Mouse (Mus musculus) right cerebral cortex, adult 2 months (tissue): ENCODE measurements at regions not wholly inside any gene's neighbourhood (a gene's known extent, or its start where the extent isn't known, plus 50 kb on each side); places are given as distances from the start of the nearest gene placed in this dataset.

ENCODE experiments used
- DNase-seq, 2 experiments: peaks; one replicate each; pipeline ENCODE4 v3.0.0; 2021 to 2022; ENCODE audit warnings: low spot score in 2 of 2

DNA sequence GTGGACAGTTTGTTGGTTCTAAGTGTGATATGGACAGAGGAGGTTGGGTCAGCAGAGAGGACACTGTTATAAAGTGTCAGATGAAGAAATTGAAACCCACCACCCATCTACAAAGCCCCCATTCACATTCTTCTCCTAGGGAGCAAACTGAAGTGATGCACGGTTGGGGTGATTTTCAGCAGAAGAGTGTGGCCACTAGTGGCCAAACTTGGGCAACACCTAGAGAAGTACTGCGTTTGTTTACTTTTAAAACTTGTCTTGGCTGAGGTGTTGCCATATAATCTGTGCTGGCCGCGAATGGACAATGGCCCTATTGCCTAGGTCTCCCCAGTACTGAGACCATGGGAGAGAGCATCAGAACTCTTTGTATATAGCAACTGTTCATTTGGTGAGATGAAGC is 150.8 kb upstream of the Cox10 start:
- no peak for DNase-seq

DNA sequence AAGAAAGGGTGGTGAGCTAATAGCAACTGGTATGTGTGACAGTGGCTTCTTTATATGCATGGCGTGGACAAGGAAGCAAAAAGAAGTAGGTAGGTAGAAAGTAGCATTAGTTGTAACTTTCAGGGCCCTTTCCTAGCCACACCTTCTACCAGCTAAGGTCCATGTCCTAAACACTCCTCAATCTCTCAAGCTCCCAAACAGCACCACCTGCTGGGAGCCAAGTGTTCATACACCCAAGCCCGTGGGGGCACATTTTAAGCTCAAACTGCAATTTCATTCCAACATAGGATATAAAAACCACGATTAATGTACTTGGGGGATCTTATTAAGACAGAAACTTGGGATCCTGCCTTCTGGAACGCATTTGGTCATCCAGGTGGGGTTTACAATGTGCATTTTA is 141.6 kb upstream of the Cox10 start:
- DNase-seq: no peak

DNA sequence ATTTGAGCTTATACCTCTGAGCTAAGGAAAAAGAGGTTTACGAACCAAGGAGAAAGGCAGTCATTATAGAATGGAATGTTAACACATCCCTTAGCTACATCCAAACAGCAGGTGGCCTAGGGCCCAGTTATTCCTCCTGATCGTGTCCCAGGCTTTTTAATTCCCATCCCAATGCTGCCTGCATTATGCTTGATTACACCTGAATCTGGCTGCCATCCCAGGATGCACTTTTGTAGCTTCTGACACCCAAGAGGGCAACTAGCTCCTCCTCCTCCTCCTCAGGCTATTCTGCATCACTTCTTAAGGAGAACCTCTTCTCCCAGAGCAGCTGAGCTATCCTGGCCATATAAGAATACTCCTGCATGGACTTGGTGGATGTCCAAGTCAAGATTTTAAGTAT is 137.9 kb upstream of the Cox10 start:
- no peak for DNase-seq

DNA sequence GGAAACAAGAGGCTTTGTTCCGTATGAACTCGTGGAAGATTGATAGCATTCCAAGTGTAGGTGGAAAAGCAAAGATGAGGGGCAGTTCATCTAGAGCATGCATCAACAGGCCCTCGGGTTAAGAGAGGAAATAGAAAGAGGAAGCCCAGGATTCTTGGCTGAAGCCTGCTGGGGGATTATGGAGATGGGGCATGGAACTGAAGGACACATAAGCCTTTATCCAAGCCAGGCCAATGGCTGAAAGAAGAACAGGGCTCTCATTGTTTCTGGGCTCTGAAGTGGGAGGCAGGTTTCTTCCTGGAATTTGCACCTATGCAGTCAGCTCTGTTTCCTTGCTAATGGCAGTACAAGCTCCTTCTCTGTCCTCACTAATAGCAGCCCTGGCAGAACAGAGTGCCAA is 131.6 kb upstream of the Cox10 start:
- no peak for DNase-seq

DNA sequence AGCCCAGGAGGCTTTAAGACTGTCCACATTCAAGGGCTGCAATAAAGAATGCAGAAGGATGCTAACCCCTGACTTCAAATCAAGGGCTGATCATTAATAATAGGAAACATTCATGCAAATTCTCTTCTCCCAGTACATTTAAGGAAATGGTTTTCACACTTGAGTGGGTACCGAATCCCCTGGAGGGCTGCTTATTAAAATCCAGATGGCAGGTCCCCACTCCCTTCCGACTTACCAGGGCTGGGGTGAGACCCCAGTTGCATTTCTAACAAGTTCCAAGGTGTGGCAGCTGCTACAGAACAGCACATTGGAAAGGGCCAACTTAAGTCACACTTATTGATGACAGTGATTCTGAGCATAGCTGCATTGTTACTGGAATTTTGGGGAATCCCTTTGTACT is 129.0 kb upstream of the Cox10 start:
- DNase-seq: no peak

DNA sequence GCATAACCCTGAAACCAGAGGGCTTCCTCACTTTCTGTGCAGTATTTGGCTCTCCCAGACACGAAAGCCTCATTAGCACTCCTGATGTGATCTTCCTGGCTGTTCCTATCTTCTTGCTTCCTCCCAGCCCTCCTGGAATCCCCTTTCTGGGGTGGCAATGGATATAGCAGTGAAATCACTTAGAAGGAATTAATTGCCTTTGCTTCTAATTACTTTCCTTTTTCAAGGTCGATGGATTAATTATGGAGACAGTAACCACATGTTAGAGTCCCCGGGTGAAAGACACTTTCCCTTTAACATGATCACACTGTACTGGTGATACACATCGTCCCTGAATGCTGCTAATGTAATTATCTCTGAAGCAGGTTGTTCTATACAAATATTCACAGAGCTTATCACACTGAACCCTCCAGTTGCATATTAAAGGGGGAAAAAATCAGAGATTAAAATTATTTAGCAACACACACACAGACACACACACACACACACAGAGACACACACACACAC is 128.1 kb upstream of the Cox10 start:
- DNase-seq: no peak

DNA sequence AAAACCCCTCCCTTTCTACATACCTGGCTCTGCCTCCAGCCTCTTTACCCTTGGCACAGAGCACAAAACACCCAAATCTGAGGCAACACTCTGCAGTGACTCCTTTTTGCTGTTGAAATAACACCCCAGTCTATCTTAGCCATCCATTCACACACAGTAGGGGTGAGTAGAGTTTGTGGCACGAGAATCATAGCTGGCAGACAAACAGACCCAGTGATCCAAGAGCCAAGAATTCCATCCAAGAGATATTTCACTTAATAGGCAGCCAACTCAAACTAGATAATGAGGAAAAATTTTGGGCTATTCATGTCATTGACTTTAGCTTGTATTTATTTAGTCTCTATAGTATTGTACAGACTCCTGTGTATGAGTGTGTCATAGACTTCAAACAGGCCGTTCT is 126.9 kb upstream of the Cox10 start:
- DNase-seq: no peak

DNA sequence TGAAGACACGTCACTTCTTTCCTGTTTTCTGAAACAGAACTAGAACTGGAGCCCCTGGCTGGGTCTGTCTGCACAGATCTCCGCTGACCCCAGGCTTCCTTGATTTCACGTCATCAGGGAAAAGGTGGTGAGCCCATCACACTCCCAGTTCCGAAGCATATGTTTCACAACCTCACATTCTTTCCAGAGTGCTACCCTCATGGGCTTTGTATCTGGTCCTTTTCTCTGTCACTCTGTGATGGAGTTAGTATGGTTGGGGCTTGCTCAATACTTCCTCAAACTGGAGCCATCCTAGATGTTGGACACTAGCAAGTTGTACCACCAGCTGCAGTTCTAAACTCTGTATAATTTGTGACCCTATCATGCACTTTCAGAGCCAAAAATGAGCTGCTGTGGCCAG is 125.8 kb upstream of the Cox10 start:
- no peak for DNase-seq

DNA sequence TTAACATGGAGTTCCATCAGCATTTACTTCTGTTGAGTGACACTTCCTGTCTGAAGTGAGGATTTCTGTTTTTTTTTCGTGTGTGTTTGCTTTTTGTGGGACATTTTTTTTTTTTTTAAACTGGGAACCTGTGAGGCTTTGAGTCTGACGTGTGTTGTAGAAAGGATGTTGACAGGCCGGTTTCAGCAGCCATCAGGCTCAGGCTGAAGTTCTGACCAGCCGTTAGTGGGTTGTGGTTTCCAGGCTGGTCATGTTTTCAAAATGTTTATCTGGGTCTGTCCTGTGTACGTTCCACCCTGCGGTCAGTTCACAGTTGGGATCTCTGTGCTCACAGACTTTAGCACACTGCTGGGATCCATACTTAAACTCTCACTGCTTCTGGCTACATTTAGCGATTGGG is 125.0 kb upstream of the Cox10 start:
- no peak for DNase-seq

DNA sequence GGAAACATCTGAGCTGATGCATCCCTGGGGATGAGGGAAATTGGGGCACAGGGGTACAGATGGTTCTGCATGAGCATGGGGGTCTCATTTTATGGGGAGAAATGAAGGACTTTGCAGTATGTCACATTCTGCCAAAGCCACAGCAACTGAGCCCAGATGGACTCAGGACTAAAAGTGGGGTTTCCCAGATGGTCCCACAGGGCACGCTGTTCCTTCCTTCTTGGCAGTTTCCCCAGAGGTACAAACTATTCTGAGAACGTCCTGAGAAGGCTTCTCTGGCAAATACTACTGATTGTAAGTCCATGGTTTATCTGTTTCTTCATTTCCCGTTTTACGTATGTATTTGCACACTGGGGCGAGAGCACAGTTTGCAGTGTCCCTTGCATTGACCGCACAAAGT is 121.6 kb upstream of the Cox10 start:
- no peak for DNase-seq

DNA sequence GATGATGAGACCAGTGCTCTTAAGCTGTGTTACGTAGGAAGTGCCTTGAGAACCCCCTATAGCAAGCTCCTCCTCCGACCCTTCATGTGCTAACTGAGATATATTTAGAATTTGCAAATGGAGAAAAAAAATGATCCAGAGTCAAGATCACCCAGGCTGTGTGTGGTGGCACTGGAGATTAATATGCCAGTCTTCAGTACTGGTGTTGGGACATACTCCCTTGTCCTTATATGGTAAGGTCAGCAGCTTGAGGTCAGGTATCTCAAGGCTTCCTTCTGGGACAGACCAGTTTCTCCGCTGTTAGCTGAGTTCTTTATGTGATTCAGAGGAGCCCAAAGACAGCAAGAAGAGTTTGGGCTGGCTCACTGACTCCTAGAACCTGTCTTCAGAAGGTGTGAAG is 116.0 kb upstream of the Cox10 start:
- no peak for DNase-seq

DNA sequence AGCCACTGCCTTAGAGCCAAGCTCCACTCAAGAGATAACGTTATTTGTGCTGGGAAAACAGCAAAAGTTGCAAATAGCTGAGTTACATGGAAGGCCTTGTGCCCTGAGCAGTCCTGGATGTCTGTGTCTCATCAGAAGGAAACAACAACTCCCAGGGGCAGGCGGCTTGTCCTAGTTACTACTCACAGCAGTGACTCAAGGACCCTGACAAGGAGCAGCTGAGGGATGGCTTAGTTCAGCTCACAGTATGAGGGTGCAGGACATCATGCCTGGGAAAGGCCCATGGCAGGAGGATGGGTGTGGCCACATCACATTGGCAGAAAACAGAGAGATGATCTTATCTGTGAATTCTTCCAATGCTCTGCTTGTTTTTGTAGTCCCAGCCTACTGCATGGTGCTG is 109.4 kb upstream of the Cox10 start:
- DNase-seq: no peak

DNA sequence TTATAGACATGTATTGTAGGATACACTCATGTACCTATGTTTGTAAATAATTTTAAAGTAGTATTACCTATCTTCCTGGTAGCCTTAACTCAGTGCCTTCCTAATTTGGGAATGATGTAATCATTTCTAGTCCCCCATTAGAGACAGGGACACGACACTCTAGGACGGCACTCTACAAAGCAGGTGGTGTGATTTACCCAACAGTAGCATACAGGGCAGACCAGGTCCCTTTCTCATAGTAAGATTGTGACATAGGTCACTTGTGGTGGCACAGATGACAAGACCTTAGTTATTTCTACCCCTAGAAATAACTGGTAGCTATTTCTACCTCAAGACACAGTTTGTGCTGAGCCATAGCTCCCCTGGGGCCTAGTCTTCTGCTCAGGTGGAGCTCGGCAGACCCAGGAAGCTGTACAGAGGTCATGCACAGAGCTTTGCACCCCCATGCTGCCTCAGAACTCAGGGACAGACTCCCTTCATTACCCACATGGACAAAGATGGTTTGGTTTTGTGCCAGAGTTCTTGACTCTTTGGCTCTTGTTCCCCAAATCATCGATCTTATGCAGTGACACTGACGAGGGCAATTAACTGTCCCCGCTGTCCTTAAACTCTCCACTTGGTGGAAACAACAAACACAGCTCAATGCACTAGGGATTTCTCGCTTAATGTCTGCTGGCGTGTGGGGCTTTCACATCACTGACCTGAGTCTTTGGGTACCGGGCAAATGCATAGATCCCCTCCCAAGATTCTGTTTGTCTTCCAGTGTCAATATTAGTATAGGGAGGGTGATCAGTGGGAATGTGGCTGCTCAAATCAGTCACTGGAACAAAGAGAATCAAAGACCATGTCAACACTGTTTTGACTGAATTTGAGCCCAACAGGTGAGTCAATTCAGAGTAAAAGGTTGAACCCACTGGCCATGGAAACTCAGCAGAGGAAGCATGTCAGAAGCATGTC is 108.5 kb upstream of the Cox10 start:
- DNase-seq: no peak

DNA sequence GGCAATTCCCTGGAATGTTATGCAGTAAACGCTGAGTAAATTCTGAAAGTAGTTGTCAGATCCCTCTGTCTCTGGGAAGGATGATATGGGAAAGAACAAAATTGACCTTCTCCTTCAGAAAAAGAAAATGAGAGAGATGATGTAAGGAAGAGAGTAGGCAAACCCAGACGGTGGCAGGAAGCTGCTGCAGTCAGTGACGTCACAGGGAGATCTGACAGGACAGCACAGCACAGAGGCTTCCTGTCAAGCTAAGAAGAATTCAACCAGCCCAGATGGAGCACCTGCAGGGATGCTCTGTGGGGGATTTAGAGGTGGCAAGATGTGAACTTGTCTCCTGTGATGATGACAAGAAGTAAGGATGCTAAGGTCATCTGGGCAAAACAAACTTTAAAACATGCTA is 107.7 kb upstream of the Cox10 start:
- no peak for DNase-seq

DNA sequence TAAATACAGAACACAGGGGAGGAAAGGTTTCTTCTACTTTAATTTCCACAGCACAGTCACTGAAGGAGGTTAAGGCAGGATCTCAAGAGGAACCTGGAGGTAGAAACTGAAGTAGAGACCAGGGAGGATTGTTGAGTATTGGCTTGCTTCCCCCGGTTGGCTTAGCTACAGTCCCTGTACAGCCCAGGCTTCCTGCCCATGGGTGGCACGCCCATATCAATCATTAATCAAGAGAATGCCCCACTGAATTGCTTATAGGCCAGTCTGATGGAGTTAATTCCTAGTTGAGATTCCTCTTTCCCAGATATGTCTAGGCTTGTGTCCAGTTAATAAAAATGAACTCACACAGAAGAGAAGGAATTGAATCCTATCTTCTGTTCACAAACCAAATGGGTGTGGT is 107.3 kb upstream of the Cox10 start:
- no peak for DNase-seq

DNA sequence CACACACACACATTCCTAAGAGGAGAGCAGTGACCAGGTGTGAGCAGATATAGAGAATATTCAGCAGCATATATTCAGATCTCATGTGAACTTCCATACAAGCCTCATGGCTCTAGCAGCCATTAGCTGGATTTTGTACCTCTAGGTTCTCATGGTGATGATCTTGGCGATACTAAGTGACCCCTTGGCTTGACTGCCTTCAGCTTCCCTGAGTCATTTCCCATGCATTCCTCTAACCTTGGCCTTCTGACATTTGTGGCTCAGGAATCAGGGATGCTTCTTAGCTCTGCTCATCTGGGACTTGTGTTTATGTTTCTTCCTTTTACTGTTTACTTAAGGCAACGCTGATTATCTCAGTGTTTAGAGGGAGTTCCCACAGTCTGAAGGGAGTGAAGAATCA is 100.8 kb upstream of the Cox10 start:
- DNase-seq: no peak

DNA sequence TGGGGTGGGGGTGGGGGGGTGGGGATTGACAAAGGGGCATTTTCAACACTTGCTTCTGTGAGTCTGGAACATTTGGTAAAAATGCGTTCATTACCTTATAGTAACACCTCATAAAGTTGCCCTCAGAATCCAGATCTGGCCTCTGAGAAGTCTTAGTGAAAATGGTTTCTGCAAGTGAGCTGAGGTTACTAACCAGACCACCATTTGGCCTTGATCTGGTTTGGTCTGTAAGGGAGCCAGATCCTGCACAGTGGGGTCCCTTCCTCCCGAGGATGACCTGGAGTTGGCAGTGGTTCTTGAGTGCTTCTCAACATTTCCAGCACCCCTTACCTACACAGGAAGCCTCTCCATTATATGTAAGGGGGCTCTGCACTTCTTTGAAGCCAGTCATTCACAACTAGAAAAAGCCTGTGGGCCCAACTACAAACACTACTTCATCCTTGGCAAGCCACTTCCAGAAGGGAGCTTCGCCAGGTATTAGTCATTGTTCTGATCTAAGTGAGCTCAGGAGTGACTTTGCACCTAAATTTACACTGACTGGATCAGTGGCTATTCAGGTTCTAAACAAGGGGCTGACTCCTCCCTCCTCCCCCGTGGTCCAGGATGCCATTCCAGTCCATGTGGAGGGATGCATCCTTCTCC is 94.3 kb upstream of the Cox10 start:
- no peak for DNase-seq

DNA sequence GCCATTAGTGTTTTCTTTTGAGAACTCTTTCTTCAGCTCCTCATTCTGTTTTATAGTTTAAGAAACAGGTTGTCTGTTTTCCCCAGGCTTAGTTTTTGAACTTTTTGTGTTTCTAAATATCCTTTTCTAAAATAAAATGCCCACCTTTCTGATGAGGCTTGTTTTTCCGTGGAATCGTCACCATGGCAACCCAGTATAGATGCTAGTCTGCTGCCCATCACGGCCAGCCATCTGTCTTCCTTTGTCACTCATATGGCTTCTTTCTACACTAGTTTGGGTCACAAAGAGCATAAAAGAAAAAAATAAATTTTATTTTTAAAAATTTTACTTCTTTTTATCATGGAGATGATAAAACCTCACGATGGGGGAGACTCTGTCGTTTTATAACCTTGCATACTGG is 93.7 kb upstream of the Cox10 start:
- DNase-seq: no peak

DNA sequence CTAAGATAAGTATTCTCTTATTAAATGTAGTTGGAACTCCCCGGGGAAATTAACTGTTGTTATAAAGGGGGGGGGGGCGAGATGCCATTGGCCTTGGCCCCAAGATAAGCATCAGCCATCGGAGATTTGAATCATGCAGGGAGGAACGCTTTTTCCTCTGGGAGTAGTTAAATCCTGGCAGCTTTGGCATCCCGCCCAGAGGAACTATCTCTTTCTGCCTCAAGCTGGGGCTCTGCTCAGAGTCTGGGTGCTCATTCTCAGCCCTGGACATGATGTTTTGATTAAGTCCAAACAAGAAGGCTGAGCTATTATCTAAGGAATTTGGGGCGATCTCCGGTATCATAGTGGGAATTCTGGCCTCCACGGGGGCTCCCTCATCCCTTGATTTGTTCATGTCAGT is 89.4 kb upstream of the Cox10 start:
- peak in 1 of 2 experiments; percentile 30 for DNase-seq

DNA sequence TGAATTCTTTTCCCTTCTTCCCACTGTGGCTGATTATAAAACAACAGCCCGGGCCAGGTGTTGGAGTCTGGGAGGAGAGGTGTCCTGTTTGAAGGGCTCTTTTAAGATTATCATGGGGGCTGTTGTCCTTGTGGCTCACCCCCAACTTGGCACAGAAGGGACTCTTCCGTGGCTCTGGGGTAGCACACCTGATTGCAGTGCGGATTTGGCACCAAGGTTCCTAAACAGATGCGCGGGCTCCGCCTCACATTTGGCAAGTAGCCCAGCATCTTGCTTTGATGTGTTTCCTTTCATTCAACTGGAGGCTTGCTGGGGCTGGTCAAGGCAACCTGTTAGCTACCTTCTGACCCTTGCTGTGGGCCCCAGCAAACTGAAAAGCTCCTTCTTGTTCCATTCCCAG is 85.5 kb upstream of the Cox10 start:
- DNase-seq: no peak

DNA sequence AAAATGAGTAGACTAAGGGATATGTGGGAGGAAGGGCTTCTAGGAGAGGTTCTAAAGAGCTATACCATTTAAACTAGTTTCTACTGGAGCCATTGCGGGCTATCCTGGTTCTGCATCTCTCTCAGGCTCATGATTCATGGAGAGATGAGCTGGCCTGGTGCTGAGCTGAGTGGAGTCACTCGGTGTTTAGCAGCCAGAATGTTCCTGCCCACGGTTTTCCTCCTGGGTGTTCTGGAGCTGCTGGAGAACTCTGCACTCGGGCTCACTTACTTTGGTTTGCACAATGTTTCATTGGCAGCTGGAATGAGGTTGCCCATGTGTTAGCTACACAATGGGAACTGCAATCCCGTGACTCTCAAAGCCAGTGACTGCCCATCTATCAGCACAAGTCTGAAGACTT is 79.0 kb upstream of the Cox10 start:
- DNase-seq: peak; percentile 6 to 10

DNA sequence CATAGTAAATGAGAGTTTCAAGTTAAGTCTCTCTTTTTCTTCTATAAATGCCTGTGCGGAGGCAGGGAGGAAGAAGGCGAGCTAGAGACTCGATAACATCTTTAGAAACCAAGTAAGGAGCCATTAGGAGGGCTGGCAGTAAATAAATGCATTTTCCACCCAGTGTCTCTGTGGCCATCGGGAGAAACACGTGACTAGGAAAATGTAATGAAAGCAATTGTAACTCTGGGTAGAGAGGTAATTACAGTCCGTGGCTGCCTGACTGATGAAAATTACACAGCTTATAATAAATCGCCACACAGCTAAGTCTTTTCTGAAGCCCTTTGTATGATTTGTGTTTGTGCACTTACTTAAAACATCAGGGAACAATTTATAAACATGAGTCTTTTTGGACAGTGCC is 77.4 kb upstream of the Cox10 start:
- DNase-seq: no peak

DNA sequence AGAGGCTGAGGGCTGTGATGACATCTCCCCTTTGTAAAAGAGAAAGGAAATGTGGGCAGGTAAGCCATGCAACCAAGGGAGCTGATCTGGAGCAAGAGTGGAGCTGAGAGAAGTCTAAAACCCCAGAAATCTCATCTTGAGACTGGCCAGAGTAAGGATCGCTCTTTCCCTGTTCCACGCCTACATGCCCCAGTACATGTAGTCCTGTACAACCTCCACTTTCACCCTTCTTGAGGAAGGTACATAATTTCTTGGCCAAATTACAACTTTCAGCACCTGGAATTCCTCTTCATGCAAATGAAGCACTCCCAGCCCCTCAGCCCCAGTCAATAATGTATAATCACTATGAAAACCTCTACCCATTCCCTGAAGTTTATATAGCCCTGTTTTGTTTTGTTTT is 60.2 kb upstream of the Cox10 start:
- DNase-seq: no peak
